Mouse (Mus musculus) kidney, postnatal 0 days (tissue): ENCODE results near the gene Atp6v1a. TPM values are rescaled to one million over a fixed set of nuclear protein-coding genes. Genes with fewer than 3 reads are reported as not detected.
A peak's percentile ranks its signal among the peaks of the same experiment; 100 is the strongest.

Source experiments
- ATAC-seq: fragments of 200-750 bp; cut with Nextera tagmentation; replicated peaks from 2 replicates; pipeline ENCODE4 v1.8.0; 2017; ENCODE audit warnings: low read depth, moderate number of reproducible peaks, moderate TSS enrichment, moderate library complexity; ENCODE audit not compliant: low FRiP score
- DNase-seq: peaks from one replicate; pipeline ENCODE4 v3.0.0-alpha.2; 2016; ENCODE audit warnings: low spot score
- H3K27ac ChIP-seq: fragments of 300-500 bp; sonication (generic); 2 replicates; pipeline ENCODE4 v1.5.1; 2014; ENCODE audit warnings: mild to moderate bottlenecking
- H3K27me3 ChIP-seq: fragments of 300-500 bp; sonication (generic); 2 replicates; pipeline ENCODE4 v1.6.1; 2014; ENCODE audit warnings: low read length, mixed read lengths; ENCODE audit not compliant: insufficient read depth
- H3K36me3 ChIP-seq: fragments of 300-500 bp; sonication (generic); 2 replicates; pipeline ENCODE4 v1.6.1; 2014; ENCODE audit warnings: low read length, mixed read lengths; ENCODE audit not compliant: insufficient read depth
- H3K4me1 ChIP-seq: fragments of 300-500 bp; sonication (generic); replicated peaks from 2 replicates; pipeline ENCODE4 v1.6.1; 2014; ENCODE audit warnings: antibody characterized with exemption, low read length, mixed read lengths; ENCODE audit not compliant: insufficient read depth
- H3K4me2 ChIP-seq: fragments of 300-500 bp; sonication (generic); 2 replicates; pipeline ENCODE4 v1.6.1; 2014; ENCODE audit warnings: mild to moderate bottlenecking, low read length, moderate library complexity, mixed read lengths
- H3K4me3 ChIP-seq: fragments of 300-500 bp; sonication (generic); replicated peaks from 2 replicates; pipeline ENCODE4 v1.5.1; 2014; ENCODE audit warnings: low read depth, low read length
- H3K9ac ChIP-seq: fragments of 300-500 bp; sonication (generic); 2 replicates; pipeline ENCODE4 v1.6.1; 2014; ENCODE audit warnings: low read depth, low read length
- H3K9me3 ChIP-seq: fragments of 300-500 bp; sonication (generic); replicated peaks from 2 replicates; pipeline ENCODE4 v1.6.1; 2016; ENCODE audit warnings: low read length, inconsistent platforms, mixed read lengths
- CTCF ChIP-seq: IDR thresholded peaks from 2 replicates; pipeline ENCODE4 v1.5.1; 2016; ENCODE audit warnings: antibody characterized with exemption, low read depth, mild to moderate bottlenecking, moderate library complexity
- WGBS: fragments of 180-500 bp; shearing (Covaris S2); extraction: QIAGEN DNeasy Blood & Tissue Kit; methylation state at CpG from one replicate; pipeline ENCODE4 v1.1.7; 2014; 5-methylcytosine and 5-hydroxymethylcytosine counted together
- polyA plus RNA-seq: library from polyadenylated mRNA; unstranded; fragments of >200 nt; fragmentation: Nextera tagmentation; extraction: Ambion mirVana; gene quantifications from 2 replicates; pipeline ENCODE4 v1.2.1, GENCODE M21; 2015

Gene Atp6v1a
- polyA plus RNA-seq, 1 experiment from 2014 or later: 131 TPM

DNA sequence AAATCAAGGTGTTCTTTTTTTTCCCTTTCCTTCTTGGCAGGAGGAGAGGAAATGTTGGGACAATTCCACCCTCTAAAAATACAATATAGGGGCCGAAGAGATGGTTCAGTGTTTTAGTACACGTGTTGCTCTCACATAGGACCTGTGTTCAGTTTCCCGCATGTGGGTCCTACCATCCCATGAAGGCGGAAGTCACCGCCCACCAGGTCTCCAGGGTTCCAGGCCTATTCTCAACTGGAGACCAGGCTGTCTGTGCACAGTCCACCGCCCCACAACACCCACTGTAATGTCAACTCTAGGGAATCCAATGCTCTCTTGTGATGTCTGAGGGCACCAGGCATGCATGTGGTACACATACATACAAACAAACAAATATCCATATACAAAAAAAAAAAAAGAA is 17.4 kb downstream of the Atp6v1a start:
- no peak for ATAC-seq
- H3K9me3 ChIP-seq: no peaks in the 10 kb centered on the region
- H3K27me3 ChIP-seq: no peaks in the 10 kb centered on the region
- H3K9ac ChIP-seq: no peak overlapping the region
- no peak for DNase-seq
- no peak overlapping the region for H3K4me2 ChIP-seq
- WGBS: 90% methylated on average over 6 of the region's 6 CpGs
- H3K36me3 ChIP-seq: no peaks in the 10 kb centered on the region
- no peak overlapping the region for H3K27ac ChIP-seq
- TF ChIP-seq CTCF: no peak
- 0 out of 2 replicates have a peak, but pooled peaks cover 3% of the 10 kb centered on the region for H3K4me1 ChIP-seq
- H3K4me3 ChIP-seq: no peak overlapping the region

DNA sequence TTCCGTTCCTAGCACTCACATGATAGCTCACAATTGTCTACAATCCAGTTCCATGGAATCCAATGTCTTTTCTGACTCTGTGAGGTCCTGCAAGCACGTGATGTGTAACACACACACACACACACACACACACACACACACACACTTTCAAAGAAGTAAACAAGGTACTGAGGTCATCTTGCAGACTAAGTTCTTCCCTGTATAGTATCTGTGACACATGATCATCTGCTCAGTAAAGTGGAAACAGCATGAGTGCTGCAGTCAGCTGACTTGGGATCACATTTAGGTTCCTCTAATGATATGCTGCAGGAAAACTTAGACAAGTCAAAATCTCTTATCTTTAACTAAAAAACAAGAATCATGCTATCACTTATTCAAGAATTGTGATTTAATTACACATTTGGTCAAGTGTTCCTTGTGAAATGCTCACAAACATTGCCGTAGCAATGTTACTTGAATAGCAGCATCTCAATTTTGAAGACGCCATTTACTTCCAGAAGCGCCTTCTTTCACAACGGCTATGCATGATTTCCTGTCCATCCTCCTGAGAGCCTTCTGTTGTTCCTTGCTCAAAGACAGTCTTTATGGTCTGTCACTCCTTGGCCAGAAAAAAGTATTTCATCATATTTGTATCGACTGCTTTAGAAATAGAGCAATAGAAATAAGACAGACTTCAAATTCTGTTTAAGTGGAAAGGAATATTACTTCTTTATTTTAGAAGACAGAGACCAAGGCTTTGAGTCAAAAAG is 19.6 kb downstream of the Atp6v1a start:
- no peaks in the 10 kb centered on the region for H3K4me1 ChIP-seq
- no peak overlapping the region for H3K27ac ChIP-seq
- no peaks in the 10 kb centered on the region for H3K9me3 ChIP-seq
- no peak for DNase-seq
- no peaks in the 10 kb centered on the region for H3K27me3 ChIP-seq
- ATAC-seq: no peak
- WGBS: 86% methylated on average over 7 of the region's 7 CpGs
- TF ChIP-seq CTCF: no peak
- no peak overlapping the region for H3K9ac ChIP-seq
- H3K4me3 ChIP-seq: no peak overlapping the region
- H3K36me3 ChIP-seq: peaks cover 10% of the 10 kb centered on the region
- no peak overlapping the region for H3K4me2 ChIP-seq

DNA sequence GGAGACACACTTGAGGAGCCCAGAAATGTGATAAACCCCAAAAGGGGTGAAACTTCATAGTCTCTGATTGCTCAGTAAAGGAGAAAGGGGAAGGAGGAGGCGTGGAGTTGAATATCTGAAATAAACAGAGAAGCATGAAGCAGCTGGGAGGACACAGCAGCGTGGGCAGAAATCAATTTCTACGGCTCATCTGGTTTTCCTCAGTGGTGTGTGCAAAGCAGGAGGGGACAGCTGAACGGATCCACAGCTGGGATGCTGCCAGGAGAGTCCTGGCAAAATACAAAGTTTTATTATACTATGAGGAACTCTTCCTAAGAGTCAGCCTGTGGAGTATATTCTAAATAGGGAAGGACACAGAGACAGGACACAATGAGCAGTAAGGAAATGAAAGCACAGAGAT is 30.5 kb downstream of the Atp6v1a start:
- no peak for TF ChIP-seq CTCF
- Histone ChIP-seq H3K27me3 (no peaks in the 10 kb centered on the region), H3K9ac (no peak overlapping the region), H3K36me3 (peaks cover 42% of the 10 kb centered on the region), H3K4me3 (no peak overlapping the region), H3K27ac (no peak overlapping the region), H3K4me2 (no peak overlapping the region), H3K4me1 (no peaks in the 10 kb centered on the region), H3K9me3 (no peaks in the 10 kb centered on the region)
- 53% methylated on average over 4 of the region's 4 CpGs for WGBS
- ATAC-seq (no peak), DNase-seq (peak; percentile 8)

DNA sequence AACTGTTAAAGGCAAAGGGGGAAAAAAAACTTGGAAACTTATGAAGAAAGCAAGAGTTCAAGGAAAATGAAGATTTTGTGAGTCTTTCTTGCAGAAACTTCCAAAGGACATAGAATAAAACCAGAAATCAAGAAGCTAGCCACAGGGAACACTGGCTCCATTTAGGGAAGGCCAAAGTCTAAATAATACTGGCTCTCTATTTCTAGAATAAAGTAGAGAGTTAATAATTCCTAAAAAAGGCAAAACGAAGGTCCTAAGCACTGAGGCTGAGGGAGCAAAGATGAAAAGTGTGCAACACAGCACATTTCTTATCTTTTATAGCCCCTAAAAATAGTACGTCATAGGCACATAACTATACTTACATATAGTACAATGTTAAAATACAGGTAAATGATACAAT is 34.3 kb downstream of the Atp6v1a start:
- Histone ChIP-seq H3K4me2 (no peak overlapping the region), H3K9me3 (no peaks in the 10 kb centered on the region), H3K4me1 (no peaks in the 10 kb centered on the region), H3K4me3 (no peak overlapping the region), H3K9ac (no peak overlapping the region), H3K27me3 (no peaks in the 10 kb centered on the region), H3K27ac (no peak overlapping the region), H3K36me3 (peaks cover 52% of the 10 kb centered on the region)
- ATAC-seq (no peak), DNase-seq (no peak)
- no peak for TF ChIP-seq CTCF
- 86% methylated on average over 2 of the region's 2 CpGs for WGBS

DNA sequence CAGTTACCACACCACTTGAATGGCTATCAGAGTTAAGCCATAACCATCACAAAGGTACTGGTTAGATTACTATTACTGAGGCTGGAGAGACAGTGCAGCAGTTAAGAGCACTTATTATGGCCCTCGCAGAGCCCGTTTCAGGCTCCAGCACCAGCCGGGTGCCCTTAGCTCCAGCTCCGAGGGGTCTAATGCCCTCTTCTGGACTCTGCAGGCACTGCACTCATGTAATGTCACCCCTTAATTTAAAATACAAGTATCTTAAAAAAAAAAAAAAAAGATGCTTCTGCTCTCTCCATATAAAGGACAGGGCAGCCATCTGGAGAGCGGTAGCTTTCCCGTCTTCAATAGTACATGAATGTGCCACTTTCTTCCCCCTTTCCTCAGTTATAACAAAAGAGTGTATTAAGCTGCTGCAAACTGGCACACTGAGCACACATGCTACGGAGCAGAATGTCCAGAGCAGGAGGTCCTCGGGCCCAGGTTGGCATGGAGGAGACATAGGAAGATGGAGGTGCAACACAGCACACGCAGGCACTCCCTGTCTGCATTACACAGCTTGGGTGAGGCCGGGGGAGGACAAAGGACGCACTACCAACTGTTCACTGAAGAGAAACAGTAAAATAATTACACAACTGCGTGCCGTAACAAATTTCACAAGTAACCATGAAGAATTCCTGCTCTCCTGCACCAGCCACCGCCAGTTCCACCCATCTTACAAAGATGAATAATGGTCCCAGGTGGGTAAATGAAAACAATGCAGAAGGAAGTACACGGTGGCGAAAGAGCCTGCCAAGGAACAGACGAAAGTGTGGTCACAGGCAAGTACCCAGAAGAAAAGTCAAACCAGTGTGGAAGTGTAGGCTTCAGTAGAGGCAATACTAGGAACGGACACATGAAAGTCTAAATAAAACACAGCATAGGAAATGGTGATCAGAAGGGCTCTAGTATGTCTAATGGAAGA is 35.4 kb downstream of the Atp6v1a start:
- 83% methylated on average over 18 of the region's 18 CpGs for WGBS
- H3K36me3 ChIP-seq: peaks cover 58% of the 10 kb centered on the region
- no peak; the same call in 1 of the 2 replicates for TF ChIP-seq CTCF

DNA sequence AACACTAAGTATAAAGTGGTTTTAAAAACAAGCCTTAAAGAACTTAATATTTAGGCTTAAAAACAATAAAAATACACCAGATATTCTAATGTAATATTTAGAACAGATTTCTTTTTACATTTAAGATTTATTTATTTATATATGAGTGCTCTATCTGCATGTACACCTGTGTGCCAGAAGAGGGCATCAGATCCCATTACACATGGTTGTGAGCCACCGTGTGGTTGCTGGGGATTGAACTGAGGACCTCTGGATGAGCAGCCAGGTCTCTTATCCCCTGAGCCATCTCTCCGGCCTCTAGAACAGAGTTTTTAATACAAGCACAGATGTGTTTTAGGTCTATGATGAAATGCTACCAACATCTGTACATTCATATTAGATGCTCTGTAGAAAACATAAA is 36.6 kb downstream of the Atp6v1a start:
- H3K36me3 ChIP-seq: peaks cover 55% of the 10 kb centered on the region
- no peaks in the 10 kb centered on the region for H3K9me3 ChIP-seq
- no peak for ATAC-seq
- peak; percentile 46 for TF ChIP-seq CTCF
- no peak overlapping the region for H3K27ac ChIP-seq
- H3K27me3 ChIP-seq: no peaks in the 10 kb centered on the region
- no peak overlapping the region for H3K9ac ChIP-seq
- 92% methylated on average over 2 of the region's 2 CpGs for WGBS
- no peak overlapping the region for H3K4me2 ChIP-seq
- no peak for DNase-seq
- no peak overlapping the region for H3K4me3 ChIP-seq
- no peaks in the 10 kb centered on the region for H3K4me1 ChIP-seq

More for the DNA sequence above, 35.4 kb downstream of the Atp6v1a start:
- no peaks in the 10 kb centered on the region for H3K9me3 ChIP-seq
- H3K4me1 ChIP-seq: no peaks in the 10 kb centered on the region
- no peak overlapping the region for H3K4me3 ChIP-seq
- no peak overlapping the region for H3K9ac ChIP-seq
- H3K27me3 ChIP-seq: no peaks in the 10 kb centered on the region
- ATAC-seq (no peak), DNase-seq (no peak)
- no peak overlapping the region for H3K27ac ChIP-seq
- H3K4me2 ChIP-seq: no peak overlapping the region
